Mouse (Mus musculus) ZHBTc4 (cell line): ENCODE measurements around the gene Gucy1a1.
A peak's percentile ranks its signal among the peaks of the same experiment; 100 is the strongest.
"Not testable (repeated sequence)": the region's sequence is repeated elsewhere in the genome, so short reads cannot be mapped to it uniquely, and the experiment has no call there.

Experiments
- DNase-seq: peaks from one replicate; pipeline ENCODE4 v3.0.0-alpha.2; 2011; ENCODE audit warnings: low read depth, low spot score

Gucy1a1 gene

GRCm38 (mm10) chr3:82145126-82145901 lies at the start of gene Gucy1a1:
Gene Gucy1a1 (minus strand): TSS chr3:82145789.
- DNase-seq: peak; percentile 43

GRCm38 (mm10) chr3:82191559-82192245 lies 46.1 kb upstream of the Gucy1a1 start:
- no peak for DNase-seq

- no peak for DNase-seq
Observed at GRCm38 (mm10) chr3:82185626-82186025, 40.0 kb upstream of the Gucy1a1 start.

GRCm38 (mm10) chr3:82181500-82181899 lies 35.9 kb upstream of the Gucy1a1 start:
- DNase-seq: no peak

- no peak for DNase-seq
Observed at GRCm38 (mm10) chr3:82180253-82180652, 34.7 kb upstream of the Gucy1a1 start.

- DNase-seq: no peak
Observed at GRCm38 (mm10) chr3:82175501-82175900, 29.9 kb upstream of the Gucy1a1 start.

- no peak for DNase-seq
Observed at GRCm38 (mm10) chr3:82167064-82167463, 21.5 kb upstream of the Gucy1a1 start.

GRCm38 (mm10) chr3:82165937-82166336 lies 20.3 kb upstream of the Gucy1a1 start:
- no peak for DNase-seq

- not testable (repeated sequence) for DNase-seq
Observed at GRCm38 (mm10) chr3:82162992-82163391, 17.4 kb upstream of the Gucy1a1 start.

- DNase-seq: no peak
Observed at GRCm38 (mm10) chr3:82145978-82146377, 389 bp upstream of the Gucy1a1 start.

GRCm38 (mm10) chr3:82144725-82145125 lies 864 bp downstream of the Gucy1a1 start:
- DNase-seq: no peak

- DNase-seq: no peak
Observed at GRCm38 (mm10) chr3:82140781-82141180, 4.8 kb downstream of the Gucy1a1 start.

- DNase-seq: no peak
Observed at GRCm38 (mm10) chr3:82138002-82138667, 7.5 kb downstream of the Gucy1a1 start.

- DNase-seq: no peak
Observed at GRCm38 (mm10) chr3:82135483-82135882, 10.1 kb downstream of the Gucy1a1 start.

GRCm38 (mm10) chr3:82129258-82129657 lies 16.3 kb downstream of the Gucy1a1 start:
- DNase-seq: no peak

- no peak for DNase-seq
Observed at GRCm38 (mm10) chr3:82124567-82124966, 21.0 kb downstream of the Gucy1a1 start.

- DNase-seq: no peak
Observed at GRCm38 (mm10) chr3:82118916-82119315, 26.7 kb downstream of the Gucy1a1 start.

- DNase-seq: no peak
Observed at GRCm38 (mm10) chr3:82112439-82112838, 33.1 kb downstream of the Gucy1a1 start.

GRCm38 (mm10) chr3:82111986-82112385 lies 33.6 kb downstream of the Gucy1a1 start:
- no peak for DNase-seq

- DNase-seq: peak; percentile 19
Observed at GRCm38 (mm10) chr3:82108951-82109350, 36.6 kb downstream of the Gucy1a1 start.

GRCm38 (mm10) chr3:82104229-82104628 lies 41.4 kb downstream of the Gucy1a1 start:
- DNase-seq: no peak

- DNase-seq: no peak
Observed at GRCm38 (mm10) chr3:82099127-82099526, 46.5 kb downstream of the Gucy1a1 start.
